Mouse (Mus musculus): ENCODE data around the gene Hnf1a. TPM values are rescaled to one million over a fixed set of nuclear protein-coding genes. Genes with fewer than 3 reads are reported as not detected.

Hnf1a gene
- total RNA-seq (2021): not detected
- polyA plus RNA-seq (2012; rRNA removed): not detected in 2 replicates
- long read RNA-seq: 0 reads

DNA sequence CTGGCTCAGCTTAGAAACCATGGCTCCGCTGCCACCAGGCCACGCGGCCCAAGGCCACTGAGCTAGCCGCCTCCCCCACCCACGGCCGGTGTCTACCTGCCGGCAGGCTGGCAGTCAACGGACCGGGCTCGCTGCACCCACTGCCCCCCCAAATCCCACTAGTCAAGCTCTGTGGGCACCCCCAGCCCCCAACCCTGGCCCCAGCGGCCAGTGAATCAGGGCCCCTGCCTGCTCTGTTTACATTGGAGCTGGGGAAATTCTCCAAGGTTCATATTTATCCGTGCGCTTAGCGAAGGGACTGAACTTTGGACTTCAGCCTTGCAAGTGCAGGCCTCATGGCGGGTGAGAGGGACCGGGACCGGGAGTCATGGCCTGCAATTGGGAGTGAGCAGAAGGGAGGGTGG, at the start of gene Hnf1a:
Gene Hnf1a (minus strand): TSS at position 271 of the 404 bp plus-strand sequence.
- Histone ChIP-seq H3K27me3 (ENCODE audit: control insufficient read depth, insufficient read depth, low read length) (no peaks in the 10 kb centered on the region; the same call in none of the 2 replicates), H3K27ac (no peak within 1 kb of the TSS), H3K4me3 (no peak within 1 kb of the TSS), H3K9ac (ENCODE audit: low read depth, low read length) (no peak within 1 kb of the TSS), H3K79me2 (replicated peaks; ENCODE audit: control insufficient read depth, insufficient read depth, low read length) (no peaks in the 10 kb centered on the region), H3K36me3 (ENCODE audit: control insufficient read depth, insufficient read depth, low read length) (no peaks in the 10 kb centered on the region), H3K4me1 (ENCODE audit: control insufficient read depth, insufficient read depth, low read length) (no peaks in the 10 kb centered on the region)
- TF ChIP-seq POLR2A (IDR thresholded peaks at IDR 0.05; ENCODE audit: insufficient read depth, low read depth, low read length) (no peak), CTCF (IDR thresholded peaks at IDR 0.05) (no peak), EP300 (IDR thresholded peaks at IDR 0.05; ENCODE audit: insufficient read depth, low read depth, low read length) (no peak)
- no peak for DNase-seq
- WGBS: 83% methylated on average over 17 of the region's 17 CpGs
- intact Hi-C loops (cut with DNase I): no loop called here

- DNase-seq: peak in 1 of 2 experiments; percentile 19
- Histone ChIP-seq H3K4me3 (no peak overlapping the region), H3K79me2 (replicated peaks; ENCODE audit: control insufficient read depth, insufficient read depth, low read length) (peaks cover 18% of the 10 kb centered on the region), H3K9ac (ENCODE audit: low read depth, low read length) (peak overlapping the region; percentile 59; the same call in 1 of the 2 replicates), H3K4me1 (ENCODE audit: control insufficient read depth, insufficient read depth, low read length) (peaks cover 18% of the 10 kb centered on the region), H3K27me3 (ENCODE audit: control insufficient read depth, insufficient read depth, low read length) (no peaks in the 10 kb centered on the region), H3K36me3 (ENCODE audit: control insufficient read depth, insufficient read depth, low read length) (peaks cover 30% of the 10 kb centered on the region), H3K27ac (peak overlapping the region; percentile 21; the same call in 1 of the 2 replicates)
- intact Hi-C loops (cut with DNase I): no loop called here
- 6% methylated on average over 4 of the region's 4 CpGs for WGBS
- no peak for TF ChIP-seq CTCF (IDR thresholded peaks at IDR 0.05)
Observed at GRCm38 (mm10) chr5:115018813-115019212, 47.9 kb upstream of the Hnf1a start.

- peaks cover 18% of the 10 kb centered on the region for H3K79me2 ChIP-seq (replicated peaks; ENCODE audit: control insufficient read depth, insufficient read depth, low read length)
- no peak overlapping the region for H3K4me3 ChIP-seq
- WGBS: 12% methylated on average over 2 of the region's 2 CpGs
- intact Hi-C loops (cut with DNase I): no loop called here
- H3K36me3 ChIP-seq (ENCODE audit: control insufficient read depth, insufficient read depth, low read length): peaks cover 32% of the 10 kb centered on the region
- TF ChIP-seq EP300 (IDR thresholded peaks at IDR 0.05; ENCODE audit: insufficient read depth, low read depth, low read length): no peak
- TF ChIP-seq CTCF (IDR thresholded peaks at IDR 0.05): no peak
- no peak for TF ChIP-seq POLR2A (IDR thresholded peaks at IDR 0.05; ENCODE audit: insufficient read depth, low read depth, low read length)
- H3K27me3 ChIP-seq (ENCODE audit: control insufficient read depth, insufficient read depth, low read length): no peaks in the 10 kb centered on the region
- no peak overlapping the region for H3K9ac ChIP-seq (ENCODE audit: low read depth, low read length)
- no peak overlapping the region for H3K27ac ChIP-seq
- H3K4me1 ChIP-seq (ENCODE audit: control insufficient read depth, insufficient read depth, low read length): peaks cover 21% of the 10 kb centered on the region
- no peak for DNase-seq
Observed at GRCm38 (mm10) chr5:115018270-115018669, 47.4 kb upstream of the Hnf1a start.

- intact Hi-C loops (cut with DNase I): no loop called here
- Histone ChIP-seq H3K79me2 (replicated peaks; ENCODE audit: control insufficient read depth, insufficient read depth, low read length) (peaks cover 22% of the 10 kb centered on the region), H3K27me3 (ENCODE audit: control insufficient read depth, insufficient read depth, low read length) (no peaks in the 10 kb centered on the region), H3K4me3 (no peak overlapping the region), H3K27ac (no peak overlapping the region; the same call in 1 of the 2 replicates), H3K9ac (ENCODE audit: low read depth, low read length) (no peak overlapping the region), H3K4me1 (ENCODE audit: control insufficient read depth, insufficient read depth, low read length) (peaks cover 22% of the 10 kb centered on the region), H3K36me3 (ENCODE audit: control insufficient read depth, insufficient read depth, low read length) (peaks cover 32% of the 10 kb centered on the region)
- DNase-seq: no peak
- WGBS: 24% methylated on average over 4 of the region's 4 CpGs
- no peak for TF ChIP-seq EP300 (IDR thresholded peaks at IDR 0.05; ENCODE audit: insufficient read depth, low read depth, low read length)
- no peak for TF ChIP-seq POLR2A (IDR thresholded peaks at IDR 0.05; ENCODE audit: insufficient read depth, low read depth, low read length)
- TF ChIP-seq CTCF (IDR thresholded peaks at IDR 0.05): no peak
Observed at GRCm38 (mm10) chr5:115015121-115015520, 44.2 kb upstream of the Hnf1a start.

DNA sequence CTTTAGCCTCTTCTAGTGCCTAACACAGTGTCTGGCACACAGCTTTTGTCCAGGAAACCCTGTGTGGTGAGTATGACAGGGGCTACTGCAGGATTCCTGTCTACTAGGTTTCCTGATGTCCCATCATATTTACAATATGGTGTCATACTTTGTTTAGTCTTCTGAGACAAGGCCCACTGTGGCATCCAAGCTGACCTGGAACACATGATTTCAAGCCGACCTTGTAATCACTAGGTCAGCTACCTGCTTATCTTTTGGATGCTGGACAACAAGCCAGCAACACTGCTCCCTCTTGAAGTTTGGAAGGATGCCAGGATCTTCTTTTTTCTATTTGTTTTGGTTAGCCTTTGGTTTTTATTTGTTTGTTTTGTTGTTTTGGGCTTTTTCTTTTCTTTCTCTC, 43.7 kb upstream of the Hnf1a start:
- Histone ChIP-seq H3K27ac (peak overlapping the region; percentile 34), H3K27me3 (ENCODE audit: control insufficient read depth, insufficient read depth, low read length) (no peaks in the 10 kb centered on the region), H3K4me1 (ENCODE audit: control insufficient read depth, insufficient read depth, low read length) (peaks cover 22% of the 10 kb centered on the region), H3K9ac (ENCODE audit: low read depth, low read length) (no peak overlapping the region), H3K36me3 (ENCODE audit: control insufficient read depth, insufficient read depth, low read length) (peaks cover 32% of the 10 kb centered on the region), H3K79me2 (replicated peaks; ENCODE audit: control insufficient read depth, insufficient read depth, low read length) (peaks cover 21% of the 10 kb centered on the region), H3K4me3 (no peak overlapping the region)
- TF ChIP-seq POLR2A (IDR thresholded peaks at IDR 0.05; ENCODE audit: insufficient read depth, low read depth, low read length): no peak
- no peak for TF ChIP-seq CTCF (IDR thresholded peaks at IDR 0.05)
- TF ChIP-seq EP300 (IDR thresholded peaks at IDR 0.05; ENCODE audit: insufficient read depth, low read depth, low read length): no peak
- WGBS: 3% methylated on average over 1 of the region's 1 CpGs
- DNase-seq: peak; percentile 37 to 45
- intact Hi-C loops (cut with DNase I): loop anchor here (5.0 kb wide), 2 partner anchors 33 to 48 kb away; no protein-coding TSS in a partner anchor

GRCm38 (mm10) chr5:115013436-115013835, 42.5 kb upstream of the Hnf1a start:
- intact Hi-C loops (cut with DNase I): loop anchor here (2.0 to 5.0 kb wide), 3 partner anchors 34 to 63 kb away; no protein-coding TSS in a partner anchor
- H3K4me3 ChIP-seq: no peak overlapping the region

More at GRCm38 (mm10) chr5:115013436-115013835, 42.5 kb upstream of the Hnf1a start:
- Histone ChIP-seq H3K4me1 (ENCODE audit: control insufficient read depth, insufficient read depth, low read length) (peaks cover 17% of the 10 kb centered on the region), H3K9ac (ENCODE audit: low read depth, low read length) (no peak overlapping the region), H3K36me3 (ENCODE audit: control insufficient read depth, insufficient read depth, low read length) (peaks cover 27% of the 10 kb centered on the region), H3K27ac (no peak overlapping the region; the same call in 1 of the 2 replicates), H3K27me3 (ENCODE audit: control insufficient read depth, insufficient read depth, low read length) (no peaks in the 10 kb centered on the region), H3K79me2 (replicated peaks; ENCODE audit: control insufficient read depth, insufficient read depth, low read length) (peaks cover 20% of the 10 kb centered on the region)
- 47% methylated on average over 3 of the region's 3 CpGs for WGBS
- no peak for DNase-seq
- TF ChIP-seq POLR2A (IDR thresholded peaks at IDR 0.05; ENCODE audit: insufficient read depth, low read depth, low read length) (no peak), EP300 (IDR thresholded peaks at IDR 0.05; ENCODE audit: insufficient read depth, low read depth, low read length) (no peak), CTCF (IDR thresholded peaks at IDR 0.05) (no peak)
